In genomic region chr11:29636759-29637200, GRCm38 (mm10) we compare ENCODE assay signal across 8 mouse cellular contexts. TPM values are rescaled to one million over a fixed set of nuclear protein-coding genes. Genes with fewer than 3 reads are reported as not detected.
DNase-seq lines count a peak whose midpoint lies in the region; ATAC-seq lines count a peak whose summit lies in the region.

No protein-coding gene starts in this region.

- WGBS in embryonic facial prominence, embryonic 15.5 days = 30% methylated on average over 6 of the region's 6 CpGs
- 31% methylated on average over 6 of the region's 6 CpGs for WGBS in hindbrain, embryonic 16.5 days
- 33% methylated on average over 6 of the region's 6 CpGs for WGBS in neural tube, embryonic 14.5 days

- H3K9me3 ChIP-seq in embryonic facial prominence, embryonic 15.5 days (replicated peaks) = no peaks in the 10 kb centered on the region
- H3K9me3 ChIP-seq in hindbrain, embryonic 16.5 days (ENCODE audit: control insufficient read depth, low read length) = no peaks in the 10 kb centered on the region
- H3K9me3 ChIP-seq in neural tube, embryonic 14.5 days (ENCODE audit: control insufficient read depth, low read length) = no peaks in the 10 kb centered on the region

- H3K4me1 ChIP-seq in embryonic facial prominence, embryonic 15.5 days = peaks cover 26% of the 10 kb centered on the region
- H3K4me1 ChIP-seq in hindbrain, embryonic 16.5 days (ENCODE audit: control insufficient read depth, insufficient read depth, low read depth, low read length) = 0 out of 2 replicates have a peak, but pooled peaks cover 2% of the 10 kb centered on the region
- no peaks in the 10 kb centered on the region for H3K4me1 ChIP-seq in neural tube, embryonic 14.5 days (ENCODE audit: control insufficient read depth, insufficient read depth, low read length)

- DNase-seq in ovary, adult 18-20 months (ENCODE audit: low spot score) = peak; percentile 10
- no peak for DNase-seq in ovary, postnatal 14 days (ENCODE audit: low spot score)
- DNase-seq in left cerebral cortex, postnatal 25 days (ENCODE audit: low spot score in 2 of 2) = no peak
- no peak for DNase-seq in ovary, postnatal 10 days (ENCODE audit: low spot score)
- no peak for DNase-seq in spleen, adult 12 weeks (ENCODE audit: low spot score)

- H3K9ac ChIP-seq in embryonic facial prominence, embryonic 15.5 days = no peak overlapping the region
- H3K9ac ChIP-seq in hindbrain, embryonic 16.5 days (ENCODE audit: low read depth, low read length) = no peak overlapping the region
- H3K9ac ChIP-seq in neural tube, embryonic 14.5 days (replicated peaks; ENCODE audit: low read depth, low read length) = no peak overlapping the region

- H3K4me2 ChIP-seq in embryonic facial prominence, embryonic 15.5 days (replicated peaks) = peak overlapping the region; percentile 27; the same call in 1 of the 2 replicates
- no peak overlapping the region for H3K4me2 ChIP-seq in hindbrain, embryonic 16.5 days (ENCODE audit: low read length)
- no peak overlapping the region for H3K4me2 ChIP-seq in neural tube, embryonic 14.5 days (ENCODE audit: low read depth, low read length)

- no peaks in the 10 kb centered on the region for H3K27me3 ChIP-seq in embryonic facial prominence, embryonic 15.5 days
- H3K27me3 ChIP-seq in hindbrain, embryonic 16.5 days (replicated peaks; ENCODE audit: control insufficient read depth, insufficient read depth, low read length) = no peaks in the 10 kb centered on the region
- H3K27me3 ChIP-seq in neural tube, embryonic 14.5 days (ENCODE audit: control insufficient read depth, insufficient read depth, low read length) = no peaks in the 10 kb centered on the region

- 0 out of 2 replicates have a peak overlapping the region, but pooled peaks have one; percentile 40 for H3K27ac ChIP-seq in embryonic facial prominence, embryonic 15.5 days (replicated peaks)
- H3K27ac ChIP-seq in hindbrain, embryonic 16.5 days (ENCODE audit: low read depth, low read length) = no peak overlapping the region
- H3K27ac ChIP-seq in neural tube, embryonic 14.5 days (ENCODE audit: low read depth, low read length) = no peak overlapping the region

- peak; percentile 74 for ATAC-seq in embryonic facial prominence, embryonic 15.5 days (ENCODE audit: insufficient number of reproducible peaks, low FRiP score, low TSS enrichment, low read depth)
- peak; percentile 76; the same call in 1 of the 2 replicates for ATAC-seq in hindbrain, embryonic 16.5 days
- ATAC-seq in neural tube, embryonic 14.5 days (ENCODE audit: low read depth) = peak; percentile 38; the same call in 1 of the 2 replicates

- intact Hi-C loops in left cerebral cortex, postnatal 25 days (cut with DNase I) = loop anchor here (5.0 kb wide), 1 partner anchor 51 kb away; no protein-coding TSS in a partner anchor

- no peak overlapping the region for H3K4me3 ChIP-seq in embryonic facial prominence, embryonic 15.5 days (replicated peaks)
- H3K4me3 ChIP-seq in hindbrain, embryonic 16.5 days (ENCODE audit: low read length) = no peak overlapping the region
- H3K4me3 ChIP-seq in neural tube, embryonic 14.5 days (ENCODE audit: low read depth, low read length) = no peak overlapping the region

- no peaks in the 10 kb centered on the region for H3K36me3 ChIP-seq in embryonic facial prominence, embryonic 15.5 days
- no peaks in the 10 kb centered on the region for H3K36me3 ChIP-seq in hindbrain, embryonic 16.5 days (ENCODE audit: control insufficient read depth, insufficient read depth, low read length)
- no peaks in the 10 kb centered on the region for H3K36me3 ChIP-seq in neural tube, embryonic 14.5 days (ENCODE audit: control insufficient read depth, insufficient read depth, low read length)

RNA-seq across cellular contexts. Expression of gene Rtn4, which starts 56.0 kb away (rescaled TPM):
- 82.4 and 94.4 TPM in 2 replicates for polyA plus RNA-seq in embryonic facial prominence, embryonic 15.5 days (2015; fragmentation: Nextera tagmentation; extraction: Ambion mirVana)
- polyA plus RNA-seq in hindbrain, embryonic 16.5 days (2015; fragmentation: Nextera tagmentation; extraction: Ambion mirVana) = 130 and 139 TPM in 2 replicates
- polyA plus RNA-seq in neural tube, embryonic 14.5 days (2014; fragmentation: Nextera tagmentation; extraction: Ambion mirVana) = 91.9 and 99.9 TPM in 2 replicates
- 100 to 1,000 TPM; 694 to 720 TPM for total RNA-seq in left cerebral cortex, postnatal 25 days (2021)
